10 mouse cellular contexts compared by ENCODE assay signal in genomic region chr1:75456746-75457564, GRCm38 (mm10). TPM values are rescaled to one million over a fixed set of nuclear protein-coding genes. Genes with fewer than 3 reads are reported as not detected.
DNase-seq lines count a peak whose midpoint lies in the region; ATAC-seq and TF ChIP-seq lines count a peak whose summit lies in the region.
"Had no signal": no experiment of that assay in that cellular context is flagged by ENCODE, and none has a peak within 500 bp of the region (broad histone marks: within the 10 kb centered on the region; RNA-seq: fewer than 3 reads in every experiment).

No protein-coding gene starts in this region.

- ATAC-seq in CD4-positive, CD25-positive, alpha-beta regulatory T cell, adult 4 months = no peak
- no peak for ATAC-seq in lung, embryonic 14.5 days (ENCODE audit: insufficient read depth)
- ATAC-seq in limb, embryonic 11.5 days (ENCODE audit: insufficient number of reproducible peaks, low FRiP score, low TSS enrichment, low read depth) = no peak

- no peak overlapping the region for H3K4me2 ChIP-seq in lung, embryonic 14.5 days
- H3K4me2 ChIP-seq in limb, embryonic 11.5 days (ENCODE audit: low read depth, severe bottlenecking) = no peak overlapping the region

- no peak for TF ChIP-seq POLR2A in olfactory bulb, adult 2 months (IDR thresholded peaks at IDR 0.05; ENCODE audit: insufficient read depth, low read depth, low read length)

- H3K4me3 ChIP-seq in lung, embryonic 14.5 days (ENCODE audit: low read depth, low read length) = no peak overlapping the region
- H3K4me3 ChIP-seq in limb, embryonic 11.5 days (ENCODE audit: low read depth, low read length) = no peak overlapping the region
- no peak overlapping the region for H3K4me3 ChIP-seq in olfactory bulb, adult 2 months (ENCODE audit: insufficient read depth, low read depth, low read length)

- no peaks in the 10 kb centered on the region for H3K9me3 ChIP-seq in lung, embryonic 14.5 days (ENCODE audit: low read depth, low read length)
- no peaks in the 10 kb centered on the region for H3K9me3 ChIP-seq in limb, embryonic 11.5 days (ENCODE audit: control insufficient read depth, low read length)

- DNase-seq in CD4-positive, CD25-positive, alpha-beta regulatory T cell, adult 2 months (ENCODE audit: low read depth, low spot score) = peak; percentile 30
- peak; percentile 19 for DNase-seq in lung, embryonic 14.5 days
- no peak for DNase-seq in lung, postnatal 25 days (ENCODE audit: low spot score)
- peak; percentile 69 for DNase-seq in limb, embryonic 11.5 days (ENCODE audit: low spot score)
- DNase-seq in layer of hippocampus, adult 11-12 months (ENCODE audit: low spot score) = no peak
- DNase-seq in adrenal gland, postnatal 36 days = no peak
- DNase-seq: kidney, postnatal 14 days had no signal

- no peak overlapping the region for H3K27ac ChIP-seq in lung, embryonic 14.5 days (ENCODE audit: low read depth)
- no peak overlapping the region for H3K27ac ChIP-seq in limb, embryonic 11.5 days (replicated peaks; ENCODE audit: low read depth, low read length)
- peak overlapping the region; percentile 41 for H3K27ac ChIP-seq in olfactory bulb, adult 2 months (ENCODE audit: insufficient read depth, low read depth, low read length)

- 11% methylated on average over 14 of the region's 14 CpGs for WGBS in lung, embryonic 14.5 days
- 1% methylated on average over 14 of the region's 14 CpGs for WGBS in limb, embryonic 11.5 days
- WGBS in olfactory bulb, adult 2 months = 27% methylated on average over 14 of the region's 14 CpGs

- peaks cover 33% of the 10 kb centered on the region for H3K27me3 ChIP-seq in lung, embryonic 14.5 days (ENCODE audit: insufficient read depth, low read length)
- H3K27me3 ChIP-seq in limb, embryonic 11.5 days (ENCODE audit: control insufficient read depth, insufficient read depth, low read length) = peaks cover 15% of the 10 kb centered on the region

- peak; percentile 56 for TF ChIP-seq CTCF in lung, embryonic 14.5 days (IDR thresholded peaks at IDR 0.05; ENCODE audit: low read depth)
- TF ChIP-seq CTCF in olfactory bulb, adult 2 months (IDR thresholded peaks at IDR 0.05; ENCODE audit: insufficient read depth, low read depth, low read length) = peak; percentile 49; the same call in 1 of the 2 replicates

- H3K9ac ChIP-seq in lung, embryonic 14.5 days = no peak overlapping the region
- no peak overlapping the region for H3K9ac ChIP-seq in limb, embryonic 11.5 days (ENCODE audit: low read length)

- H3K36me3 ChIP-seq in lung, embryonic 14.5 days (ENCODE audit: insufficient read depth) = no peaks in the 10 kb centered on the region
- no peaks in the 10 kb centered on the region for H3K36me3 ChIP-seq in limb, embryonic 11.5 days (ENCODE audit: control insufficient read depth, insufficient read depth, low read length)

- peaks cover 7% of the 10 kb centered on the region; the same call in 1 of the 2 replicates for H3K4me1 ChIP-seq in lung, embryonic 14.5 days (ENCODE audit: insufficient read depth)
- H3K4me1 ChIP-seq in limb, embryonic 11.5 days (ENCODE audit: control insufficient read depth, insufficient read depth, low read length) = peaks cover 48% of the 10 kb centered on the region
- H3K4me1 ChIP-seq in olfactory bulb, adult 2 months (ENCODE audit: control insufficient read depth, insufficient read depth, low read length) = peaks cover 64% of the 10 kb centered on the region

RNA-seq across cellular contexts. Expression of gene Asic4, which starts 6.7 kb away (rescaled TPM):
- polyA plus RNA-seq in CD4-positive, CD25-positive, alpha-beta regulatory T cell, adult 4 months (2017; shearing (Covaris generic)) = not detected
- polyA plus RNA-seq in lung, embryonic 14.5 days (2014; fragmentation: Nextera tagmentation; extraction: Ambion mirVana) = 0.12 and 0.18 TPM in 2 replicates
- 0.07 and 0.13 TPM in 2 replicates for polyA plus RNA-seq in limb, embryonic 11.5 days (2014; fragmentation: Nextera tagmentation; extraction: Ambion mirVana)
- polyA plus RNA-seq in olfactory bulb, adult 2 months (2012; ENCODE audit: insufficient read depth, insufficient read length, low replicate concordance, missing spikeins) = not detected in 2 replicates
- 1 to 10 TPM; 3.1 to 4.8 TPM for total RNA-seq in adrenal gland, postnatal 36 days (2021)
- total RNA-seq: common myeloid progenitor, adult 5-6 weeks had no signal

RNA-seq across cellular contexts. Expression of gene Gmppa, which starts 21.2 kb away (rescaled TPM):
- polyA plus RNA-seq in CD4-positive, CD25-positive, alpha-beta regulatory T cell, adult 4 months (2017; shearing (Covaris generic)) = 10 to 100 TPM; 57.0 to 91.3 TPM
- polyA plus RNA-seq in lung, embryonic 14.5 days (2014; fragmentation: Nextera tagmentation; extraction: Ambion mirVana) = 61.2 and 67.3 TPM in 2 replicates
- polyA plus RNA-seq in limb, embryonic 11.5 days (2014; fragmentation: Nextera tagmentation; extraction: Ambion mirVana) = 44.9 and 49.9 TPM in 2 replicates
- not detected in 2 replicates for polyA plus RNA-seq in olfactory bulb, adult 2 months (2012; ENCODE audit: insufficient read depth, insufficient read length, low replicate concordance, missing spikeins)
- 10 to 100 TPM; 58.7 to 72.1 TPM for total RNA-seq in adrenal gland, postnatal 36 days (2021)

RNA-seq across cellular contexts. Expression of gene Chpf, which starts 22.2 kb away (rescaled TPM):
- 1 to 10 TPM; 5.2 to 5.6 TPM for polyA plus RNA-seq in CD4-positive, CD25-positive, alpha-beta regulatory T cell, adult 4 months (2017; shearing (Covaris generic))
- polyA plus RNA-seq in lung, embryonic 14.5 days (2014; fragmentation: Nextera tagmentation; extraction: Ambion mirVana) = 32.8 and 35.1 TPM in 2 replicates
- polyA plus RNA-seq in limb, embryonic 11.5 days (2014; fragmentation: Nextera tagmentation; extraction: Ambion mirVana) = 14.2 and 16.1 TPM in 2 replicates
- not detected in 2 replicates for polyA plus RNA-seq in olfactory bulb, adult 2 months (2012; ENCODE audit: insufficient read depth, insufficient read length, low replicate concordance, missing spikeins)
- 10 to 100 TPM; 55.3 to 63.1 TPM for total RNA-seq in adrenal gland, postnatal 36 days (2021)

RNA-seq across cellular contexts. Expression of gene Tmem198, which starts 22.4 kb away (rescaled TPM):
- not detected for polyA plus RNA-seq in CD4-positive, CD25-positive, alpha-beta regulatory T cell, adult 4 months (2017; shearing (Covaris generic))
- 0.26 and 0.72 TPM in 2 replicates for polyA plus RNA-seq in lung, embryonic 14.5 days (2014; fragmentation: Nextera tagmentation; extraction: Ambion mirVana)
- polyA plus RNA-seq in limb, embryonic 11.5 days (2014; fragmentation: Nextera tagmentation; extraction: Ambion mirVana) = 0.17 and 0.18 TPM in 2 replicates
- not detected in 2 replicates for polyA plus RNA-seq in olfactory bulb, adult 2 months (2012; ENCODE audit: insufficient read depth, insufficient read length, low replicate concordance, missing spikeins)
- total RNA-seq in adrenal gland, postnatal 36 days (2021) = 1 to 10 TPM; 2.6 to 4.1 TPM

RNA-seq across cellular contexts. Expression of gene Obsl1, which starts 49.3 kb away (rescaled TPM):
- polyA plus RNA-seq in CD4-positive, CD25-positive, alpha-beta regulatory T cell, adult 4 months (2017; shearing (Covaris generic)) = not detected
- polyA plus RNA-seq in lung, embryonic 14.5 days (2014; fragmentation: Nextera tagmentation; extraction: Ambion mirVana) = 83.9 and 93.3 TPM in 2 replicates
- polyA plus RNA-seq in limb, embryonic 11.5 days (2014; fragmentation: Nextera tagmentation; extraction: Ambion mirVana) = 67.4 and 72.5 TPM in 2 replicates
- not detected in 2 replicates for polyA plus RNA-seq in olfactory bulb, adult 2 months (2012; ENCODE audit: insufficient read depth, insufficient read length, low replicate concordance, missing spikeins)
- total RNA-seq in adrenal gland, postnatal 36 days (2021) = 10 to 100 TPM; 59.8 to 67.4 TPM

Comparison
In these comparisons a context has a peak if more than half of its experiments do, and no peak if none do; other contexts are left out.
1. DNase-seq: peak in CD4-positive, CD25-positive, alpha-beta regulatory T cell, adult 2 months (single experiment), lung, embryonic 14.5 days (single experiment) and limb, embryonic 11.5 days (single experiment); none in lung, postnatal 25 days (single experiment), layer of hippocampus, adult 11-12 months (single experiment) and adrenal gland, postnatal 36 days (0 of 2).
2. RNA of gene Gmppa, which starts 21.2 kb away (polyA plus RNA-seq): 57.0 to 91.3 TPM in CD4-positive, CD25-positive, alpha-beta regulatory T cell, adult 4 months, 61.2 to 67.3 TPM in lung, embryonic 14.5 days and 44.9 to 49.9 TPM in limb, embryonic 11.5 days; not detected in olfactory bulb, adult 2 months; every median in the first group is over 10 times any median in the second.